Mouse (Mus musculus) heart, postnatal 25 days (tissue): ENCODE results near the gene Lingo3. TPM values are rescaled to one million over a fixed set of nuclear protein-coding genes. Genes with fewer than 3 reads are reported as not detected.
A peak's percentile ranks its signal among the peaks of the same experiment; 100 is the strongest.

ENCODE experiments used
- DNase-seq: peaks from one replicate; pipeline ENCODE4 v3.0.0; 2022; ENCODE audit warnings: low spot score
- intact Hi-C: fragments of 180-260 bp; cut with DNase I; formaldehyde crosslinking; loops from one replicate; pipeline ENCODE4 v1.15.1; 2025
- total RNA-seq, 2 experiments: library from RNA; stranded (reverse); gene quantifications; 2 replicates each; pipeline ENCODE4 v1.2.3; 2021

Gene Lingo3
- total RNA-seq = 10 to 100 TPM in 1 of 2 experiments, 1 to 10 TPM in 1; 6.3 to 10.6 TPM

- intact Hi-C loops = no loop called here
- DNase-seq = no peak
Observed at GRCm38 (mm10) chr10:80843931-80844547, at the start of gene Lingo3. Gene Lingo3 (minus strand): TSS chr10:80844039.

- peak; percentile 44 for DNase-seq
- intact Hi-C loops = no loop called here
Observed at GRCm38 (mm10) chr10:80887181-80887580, 43.3 kb upstream of the Lingo3 start.

DNA sequence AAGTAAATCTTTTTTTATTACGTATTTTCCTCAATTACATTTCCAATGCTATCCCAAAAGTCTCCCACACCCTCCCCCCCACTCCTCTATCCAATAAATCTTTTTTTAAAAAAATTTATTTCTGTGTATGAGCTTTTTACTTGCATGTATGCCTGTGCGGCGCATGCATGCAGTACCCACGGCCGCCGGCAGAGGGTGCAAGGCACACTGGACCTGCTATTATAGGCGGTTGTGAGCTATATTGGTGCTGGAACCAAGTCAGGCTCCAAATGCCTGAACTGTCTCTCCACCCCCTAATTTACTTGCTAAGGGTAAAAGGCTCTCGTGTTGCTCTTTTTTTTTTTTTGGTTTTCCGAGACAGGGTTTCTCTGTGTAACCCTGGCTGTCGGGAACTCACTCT lies 37.5 kb upstream of the Lingo3 start:
- intact Hi-C loops = loop anchor here (2.0 kb wide), 1 partner anchor 114 kb away; no protein-coding TSS in a partner anchor
- no peak for DNase-seq

- intact Hi-C loops = loop anchor here (1.0 to 2.0 kb wide), 2 partner anchors 59 to 114 kb away; no protein-coding TSS in a partner anchor
- DNase-seq = no peak
Observed at GRCm38 (mm10) chr10:80880901-80881300, 37.1 kb upstream of the Lingo3 start.

GRCm38 (mm10) chr10:80880131-80880641 lies 36.3 kb upstream of the Lingo3 start:
- DNase-seq = no peak
- intact Hi-C loops = loop anchor here (1.0 to 2.0 kb wide), 2 partner anchors 58 to 115 kb away; no protein-coding TSS in a partner anchor

DNA sequence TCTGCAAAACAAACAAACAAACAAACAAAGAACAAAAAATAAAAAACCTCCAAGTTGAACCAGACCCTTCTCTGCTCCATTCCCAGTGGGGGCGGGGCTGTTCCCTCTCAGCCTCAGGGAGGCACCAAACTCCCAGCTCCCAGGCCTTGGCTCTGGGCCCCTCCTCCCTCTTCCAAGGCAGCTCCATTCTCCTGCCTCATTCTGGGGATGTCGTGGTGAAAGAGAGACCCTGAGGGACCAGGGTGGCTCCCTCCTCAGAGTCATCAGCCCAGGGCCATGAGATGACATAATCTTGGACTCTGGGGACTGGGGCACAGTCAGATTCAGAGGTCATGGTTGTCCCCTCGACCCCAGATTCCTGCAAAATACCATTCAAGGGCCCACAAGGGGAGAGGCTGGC lies 32.8 kb upstream of the Lingo3 start:
- DNase-seq = no peak
- intact Hi-C loops = loop anchor here (1.0 kb wide), 1 partner anchor 128 kb away; no protein-coding TSS in a partner anchor

- DNase-seq = no peak
- intact Hi-C loops = loop anchor here (1.0 kb wide), 1 partner anchor 128 kb away; no protein-coding TSS in a partner anchor
Observed at GRCm38 (mm10) chr10:80876028-80876427, 32.2 kb upstream of the Lingo3 start.

DNA sequence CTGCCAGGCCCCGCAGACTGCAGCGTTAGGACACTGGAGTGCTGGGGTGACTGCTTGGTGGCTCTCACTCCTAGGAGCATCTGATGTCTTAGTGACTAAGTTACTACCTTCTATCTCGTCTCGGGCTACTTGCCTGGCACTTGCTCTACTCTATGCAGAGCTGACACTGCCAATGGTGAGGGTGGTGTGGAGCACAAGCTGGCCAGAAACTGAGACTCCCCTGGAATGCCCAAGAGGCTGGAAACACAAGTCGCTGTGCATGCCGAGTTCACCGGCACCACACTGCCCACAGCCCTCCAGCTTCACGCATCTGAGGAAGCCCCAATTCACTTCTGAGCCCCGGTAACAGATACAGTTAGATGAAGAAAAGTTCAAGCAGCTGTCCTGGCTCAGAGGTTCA lies 30.2 kb upstream of the Lingo3 start:
- intact Hi-C loops = no loop called here
- DNase-seq = no peak

GRCm38 (mm10) chr10:80871581-80871980 lies 27.7 kb upstream of the Lingo3 start, which contains the start of gene Tmprss9:
Gene Tmprss9 (plus strand): TSS chr10:80871848.
- intact Hi-C loops = no loop called here
- no peak for DNase-seq

GRCm38 (mm10) chr10:80870993-80871392 lies 27.2 kb upstream of the Lingo3 start:
- no peak for DNase-seq
- intact Hi-C loops = no loop called here

- DNase-seq = no peak
- intact Hi-C loops = no loop called here
Observed at GRCm38 (mm10) chr10:80864446-80864845, 20.6 kb upstream of the Lingo3 start.

GRCm38 (mm10) chr10:80862305-80862704 lies 18.5 kb upstream of the Lingo3 start:
- no peak for DNase-seq
- intact Hi-C loops = no loop called here

DNA sequence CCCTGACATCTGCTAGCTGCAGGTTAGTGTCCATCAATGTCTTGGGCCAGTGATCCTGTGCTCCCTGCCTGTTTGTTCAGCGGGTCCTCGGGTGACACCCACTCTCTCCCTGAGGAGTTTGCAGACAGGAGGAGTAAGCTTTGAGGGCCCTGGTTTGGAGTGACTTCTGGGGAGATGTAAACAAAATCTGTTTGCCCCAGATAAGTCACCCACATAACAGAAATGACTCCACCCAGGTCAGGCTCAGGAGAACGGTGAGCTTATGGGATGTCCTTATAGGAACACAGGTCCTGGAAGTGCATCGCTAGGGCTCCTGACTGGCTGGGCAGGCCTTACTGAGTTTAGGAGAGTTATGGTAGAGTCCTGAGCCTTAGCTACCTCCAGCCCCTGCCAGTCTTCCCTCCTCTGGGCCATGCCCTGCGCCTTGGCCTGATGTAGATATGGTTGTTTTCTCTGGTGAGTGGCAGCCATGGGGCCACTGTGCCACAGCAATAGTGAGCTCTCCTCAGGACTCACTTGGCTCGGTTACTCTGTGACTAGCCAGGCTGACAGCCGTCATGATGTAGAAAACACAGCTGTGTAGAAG lies 14.6 kb upstream of the Lingo3 start:
- DNase-seq = no peak
- intact Hi-C loops = no loop called here

DNA sequence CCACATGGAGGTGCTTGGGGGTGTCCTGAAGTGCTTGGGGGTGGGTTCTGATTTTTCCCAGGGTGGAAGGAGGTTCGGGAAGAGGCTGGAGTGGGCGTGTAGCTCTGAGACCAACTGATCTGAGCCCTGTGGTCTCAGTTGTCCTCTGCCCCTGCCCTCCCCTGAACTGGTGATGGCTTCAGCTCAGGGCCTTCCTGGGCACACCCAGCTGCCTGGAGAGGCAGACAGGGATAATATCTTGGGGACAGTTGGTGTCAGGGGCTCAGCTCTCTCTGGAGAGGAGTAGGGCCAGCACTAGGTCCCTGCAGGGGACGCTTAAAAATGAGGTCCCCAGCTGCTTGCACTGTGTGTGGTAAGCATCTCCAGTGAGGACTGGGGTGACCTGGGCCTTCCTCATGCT lies 14.0 kb upstream of the Lingo3 start:
- intact Hi-C loops = no loop called here
- no peak for DNase-seq

DNA sequence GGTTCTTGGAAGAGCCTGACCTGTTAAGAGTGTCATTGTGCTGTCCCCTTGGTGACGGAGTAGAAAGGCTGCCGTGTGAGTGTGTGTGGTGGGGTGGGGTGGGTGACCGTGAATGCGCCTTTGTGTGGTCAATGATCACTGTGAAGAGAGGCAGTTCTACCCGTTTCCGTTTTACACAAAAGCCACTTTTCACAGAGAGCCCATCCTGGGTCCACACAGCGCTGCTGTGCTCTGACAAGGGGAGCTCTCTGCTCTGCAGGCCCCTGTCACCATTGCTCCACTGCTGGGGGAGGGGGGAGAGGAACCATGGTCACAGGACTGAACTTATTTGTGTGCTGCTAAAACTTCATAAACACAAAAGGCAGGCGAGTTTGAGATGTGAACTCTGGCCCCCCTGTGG lies 13.5 kb upstream of the Lingo3 start:
- DNase-seq = no peak
- intact Hi-C loops = no loop called here

GRCm38 (mm10) chr10:80856908-80857307 lies 13.1 kb upstream of the Lingo3 start:
- intact Hi-C loops = no loop called here
- DNase-seq = no peak

DNA sequence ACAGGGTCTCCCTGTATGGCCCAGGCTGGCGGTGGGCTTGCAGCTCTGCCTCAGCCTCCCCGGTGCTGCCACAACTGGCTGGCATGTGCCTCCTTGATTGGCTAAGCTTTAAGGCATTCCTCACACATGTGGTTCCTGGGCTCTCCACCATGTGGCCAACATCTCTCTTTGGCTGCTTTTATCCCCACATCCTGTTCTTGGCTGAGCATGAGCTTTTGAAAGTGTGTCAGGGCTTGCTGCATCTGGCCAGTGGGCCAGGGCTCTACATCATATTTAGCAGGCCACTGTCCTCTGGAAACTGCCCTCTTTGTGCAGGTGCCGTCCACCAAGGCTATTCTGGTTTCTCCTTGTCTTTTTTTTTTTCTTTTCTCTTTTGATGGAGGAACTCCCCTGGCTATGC lies 12.4 kb upstream of the Lingo3 start:
- intact Hi-C loops = no loop called here
- no peak for DNase-seq

DNA sequence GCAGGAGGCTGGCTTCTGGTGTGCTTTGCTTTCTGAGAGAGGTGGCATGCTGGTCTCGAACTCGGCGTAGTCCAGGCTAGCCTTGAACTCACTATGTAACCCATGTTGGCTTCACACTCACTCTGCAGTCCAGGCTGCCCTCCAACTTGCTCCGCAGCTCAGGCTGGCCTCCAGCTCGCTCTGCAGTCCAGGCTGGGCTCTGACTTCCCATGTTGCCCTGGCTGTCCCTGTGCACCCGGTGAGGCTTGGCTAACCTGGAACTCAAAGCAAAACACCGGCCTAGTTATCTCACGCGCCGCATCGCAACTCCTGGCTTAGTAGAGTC lies 11.9 kb upstream of the Lingo3 start:
- no peak for DNase-seq
- intact Hi-C loops = no loop called here

- peak; percentile 93 for DNase-seq
- intact Hi-C loops = no loop called here
Observed at GRCm38 (mm10) chr10:80854913-80855748, 11.3 kb upstream of the Lingo3 start, which contains the start of the genes Lsm7 and Sppl2b. Gene Lsm7 (minus strand): TSS chr10:80855209. Gene Sppl2b (plus strand): TSS chr10:80855275.

DNA sequence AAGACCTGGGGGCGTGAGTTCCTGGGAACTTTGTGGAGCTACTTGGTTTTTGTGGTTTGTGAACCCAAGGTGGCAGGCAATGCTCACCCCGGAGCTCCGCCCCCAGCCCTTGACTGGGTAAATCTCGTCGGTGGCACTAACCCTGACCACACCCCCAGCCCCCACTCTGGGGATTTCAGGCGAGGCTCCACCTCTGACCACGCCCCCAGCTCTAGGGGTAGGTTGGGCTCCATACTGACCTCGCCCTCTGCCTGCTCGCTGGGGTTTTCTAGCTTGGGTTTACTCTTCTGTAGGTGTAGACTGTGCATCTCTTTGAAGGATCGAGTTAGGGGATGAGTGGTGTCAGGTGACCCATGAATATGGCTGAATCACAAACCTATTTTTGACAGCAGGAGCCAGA lies 4.7 kb upstream of the Lingo3 start:
- no peak for DNase-seq
- intact Hi-C loops = no loop called here

- no peak for DNase-seq
- intact Hi-C loops = no loop called here
Observed at GRCm38 (mm10) chr10:80845732-80846131, 1.9 kb upstream of the Lingo3 start.
